Mouse (Mus musculus): ENCODE measurements at regions not wholly inside any gene's neighbourhood (a gene's known extent, or its start where the extent isn't known, plus 50 kb on each side); places are given as distances from the start of the nearest gene placed in this dataset.

DNA sequence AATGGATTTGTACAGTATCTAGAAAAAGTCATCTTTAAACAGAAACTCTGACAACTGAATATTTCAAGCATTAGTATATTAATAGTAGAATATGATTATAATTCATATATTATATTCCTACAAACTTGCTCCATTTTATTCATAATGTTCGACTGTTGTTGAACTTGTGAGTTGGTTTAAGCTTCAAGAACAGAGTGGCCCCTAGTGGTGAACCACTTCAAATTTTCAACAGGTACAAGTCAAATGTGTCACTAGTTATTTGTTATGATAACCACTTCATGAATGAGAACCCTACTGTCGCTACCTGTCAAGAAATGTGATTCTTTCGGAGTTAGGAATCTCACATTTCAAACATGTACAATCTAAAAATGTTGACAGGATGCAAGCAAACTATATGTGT, 369.2 kb upstream of the Clec14a start:
- Histone ChIP-seq H3K27me3 (replicated peaks) (no peaks in the 10 kb centered on the region), H3K27ac (ENCODE audit: insufficient read depth, low read depth) (no peak overlapping the region), H3K9me3 (replicated peaks; ENCODE audit: low read length) (no peaks in the 10 kb centered on the region), H3K9ac (ENCODE audit: insufficient read depth, low read depth) (no peak overlapping the region), H3K4me2 (ENCODE audit: insufficient read depth, low read depth, poor library complexity, severe bottlenecking) (no peak overlapping the region), H3K4me3 (replicated peaks in 1 of 3; ENCODE audit: low read depth in 2 of 3, low read length in 2 of 3, poor library complexity in 1 of 3) (no peak overlapping the region), H3K4me1 (ENCODE audit: control insufficient read depth in 1 of 2, insufficient read depth in 2 of 2) (no peaks in the 10 kb centered on the region; a peak in 1 of 4 replicates), H3K36me3 (replicated peaks in 1 of 2; ENCODE audit: control insufficient read depth in 1 of 2, insufficient read depth in 1 of 2, low read length in 1 of 2) (no peaks in the 10 kb centered on the region), H3K79me2 (replicated peaks; ENCODE audit: control insufficient read depth, extremely low read depth, insufficient read depth, poor library complexity, severe bottlenecking) (no peaks in the 10 kb centered on the region)
- DNase-seq (ENCODE audit: extremely low read depth) = peak; percentile 28
- in situ Hi-C loops (cut with MboI; ENCODE audit: low pct_ligation_motif_present, low pct_unique_long_range_greater_than_20kb, low sequenced_read_pairs) = no loop called here
- TF ChIP-seq CTCF (conservative IDR thresholded peaks at IDR 0.05 in 1 of 2, IDR thresholded peaks at IDR 0.05 in 1 of 2; ENCODE audit: low read depth in 2 of 2, low read length in 2 of 2) (peak in 1 of 2 experiments; percentile 57; a peak in 2 of 4 replicates), MAZ (IDR thresholded peaks at IDR 0.05; ENCODE audit: low read depth, low read length) (no peak), EP300 (IDR thresholded peaks at IDR 0.05; ENCODE audit: low read length) (no peak), RAD21 (IDR thresholded peaks at IDR 0.05; ENCODE audit: low read depth, low read length) (peak; percentile 46), SMC3 (IDR thresholded peaks at IDR 0.05; ENCODE audit: low read depth, low read length) (peak; percentile 32), USF1 (IDR thresholded peaks at IDR 0.05; ENCODE audit: low read depth, low read length) (no peak), KAT2A (IDR thresholded peaks at IDR 0.05; ENCODE audit: insufficient replicate concordance, low read length) (no peak), JUN (IDR thresholded peaks at IDR 0.05; ENCODE audit: insufficient read depth, low read depth, low read length) (no peak)
- dilution Hi-C loops (cut with MboI; ENCODE audit: extremely low pct_ligation_motif_present, extremely low pct_unique_long_range_greater_than_20kb, low sequenced_read_pairs) = no loop called here

GRCm38 (mm10) chr12:58632529-58632928, 363.4 kb upstream of the Clec14a start:
- H3K27me3 ChIP-seq (replicated peaks) = no peaks in the 10 kb centered on the region

GRCm38 (mm10) chr12:58628817-58629216, 359.7 kb upstream of the Clec14a start:
- Histone ChIP-seq H3K9ac (ENCODE audit: insufficient read depth, low read depth) (no peak overlapping the region), H3K4me2 (ENCODE audit: insufficient read depth, low read depth, poor library complexity, severe bottlenecking) (no peak overlapping the region), H3K36me3 (replicated peaks in 1 of 2; ENCODE audit: control insufficient read depth in 1 of 2, insufficient read depth in 1 of 2, low read length in 1 of 2) (no peaks in the 10 kb centered on the region), H3K79me2 (replicated peaks; ENCODE audit: control insufficient read depth, extremely low read depth, insufficient read depth, poor library complexity, severe bottlenecking) (no peaks in the 10 kb centered on the region), H3K4me1 (ENCODE audit: control insufficient read depth in 1 of 2, insufficient read depth in 2 of 2) (no peaks in the 10 kb centered on the region), H3K9me3 (replicated peaks; ENCODE audit: low read length) (no peaks in the 10 kb centered on the region), H3K27me3 (replicated peaks) (no peaks in the 10 kb centered on the region), H3K4me3 (replicated peaks in 1 of 3; ENCODE audit: low read depth in 2 of 3, low read length in 2 of 3, poor library complexity in 1 of 3) (no peak overlapping the region), H3K27ac (ENCODE audit: insufficient read depth, low read depth) (no peak overlapping the region)
- DNase-seq (ENCODE audit: extremely low read depth) = no peak
- in situ Hi-C loops (cut with MboI; ENCODE audit: low pct_ligation_motif_present, low pct_unique_long_range_greater_than_20kb, low sequenced_read_pairs) = no loop called here
- dilution Hi-C loops (cut with MboI; ENCODE audit: extremely low pct_ligation_motif_present, extremely low pct_unique_long_range_greater_than_20kb, low sequenced_read_pairs) = no loop called here
- TF ChIP-seq PAX5 (IDR thresholded peaks at IDR 0.05; ENCODE audit: low read length) (no peak), RCOR1 (conservative IDR thresholded peaks at IDR 0.05; ENCODE audit: low read depth, low read length) (no peak), ETS1 (conservative IDR thresholded peaks at IDR 0.05; ENCODE audit: low read depth, low read length) (no peak), MAX (IDR thresholded peaks at IDR 0.05; ENCODE audit: low read length) (no peak), SMC3 (IDR thresholded peaks at IDR 0.05; ENCODE audit: low read depth, low read length) (no peak), NRF1 (IDR thresholded peaks at IDR 0.05; ENCODE audit: low read depth, low read length) (no peak), JUN (IDR thresholded peaks at IDR 0.05; ENCODE audit: insufficient read depth, low read depth, low read length) (no peak), MAZ (IDR thresholded peaks at IDR 0.05; ENCODE audit: low read depth, low read length) (no peak), E2F4 (IDR thresholded peaks at IDR 0.05; ENCODE audit: insufficient replicate concordance, low read depth, low read length) (no peak), JUND (conservative IDR thresholded peaks at IDR 0.05; ENCODE audit: low read depth, low read length) (no peak), MEF2A (IDR thresholded peaks at IDR 0.05; ENCODE audit: borderline replicate concordance, low read depth, low read length) (no peak), IRF4 (IDR thresholded peaks at IDR 0.05; ENCODE audit: low read depth, low read length) (no peak), MYC (IDR thresholded peaks at IDR 0.05; ENCODE audit: low read depth, low read length) (no peak), ZKSCAN1 (IDR thresholded peaks at IDR 0.05; ENCODE audit: borderline replicate concordance, low read depth, low read length) (no peak), CHD2 (IDR thresholded peaks at IDR 0.05; ENCODE audit: low read length) (no peak), MXI1 (IDR thresholded peaks at IDR 0.05; ENCODE audit: low read depth, low read length) (no peak)

More at GRCm38 (mm10) chr12:58632529-58632928, 363.4 kb upstream of the Clec14a start:
- H3K4me2 ChIP-seq (ENCODE audit: insufficient read depth, low read depth, poor library complexity, severe bottlenecking) = no peak overlapping the region
- H3K4me1 ChIP-seq (ENCODE audit: control insufficient read depth in 1 of 2, insufficient read depth in 2 of 2) = no peaks in the 10 kb centered on the region; a peak in 1 of 4 replicates
- dilution Hi-C loops (cut with MboI; ENCODE audit: extremely low pct_ligation_motif_present, extremely low pct_unique_long_range_greater_than_20kb, low sequenced_read_pairs) = no loop called here
- H3K4me3 ChIP-seq (replicated peaks in 1 of 3; ENCODE audit: low read depth in 2 of 3, low read length in 2 of 3, poor library complexity in 1 of 3) = no peak overlapping the region
- H3K79me2 ChIP-seq (replicated peaks; ENCODE audit: control insufficient read depth, extremely low read depth, insufficient read depth, poor library complexity, severe bottlenecking) = no peaks in the 10 kb centered on the region
- in situ Hi-C loops (cut with MboI; ENCODE audit: low pct_ligation_motif_present, low pct_unique_long_range_greater_than_20kb, low sequenced_read_pairs) = no loop called here
- H3K36me3 ChIP-seq (replicated peaks in 1 of 2; ENCODE audit: control insufficient read depth in 1 of 2, insufficient read depth in 1 of 2, low read length in 1 of 2) = no peaks in the 10 kb centered on the region
- no peak overlapping the region for H3K9ac ChIP-seq (ENCODE audit: insufficient read depth, low read depth)
- no peaks in the 10 kb centered on the region for H3K9me3 ChIP-seq (replicated peaks; ENCODE audit: low read length)
- TF ChIP-seq KAT2A (IDR thresholded peaks at IDR 0.05; ENCODE audit: insufficient replicate concordance, low read length) (no peak), ZMIZ1 (IDR thresholded peaks at IDR 0.05; ENCODE audit: low read depth, low read length) (no peak), ZKSCAN1 (IDR thresholded peaks at IDR 0.05; ENCODE audit: borderline replicate concordance, low read depth, low read length) (no peak), JUND (conservative IDR thresholded peaks at IDR 0.05; ENCODE audit: low read depth, low read length) (no peak), CHD1 (IDR thresholded peaks at IDR 0.05; ENCODE audit: low read depth, low read length) (no peak), POLR2A (IDR thresholded peaks at IDR 0.05; ENCODE audit: low read depth, low read length) (no peak), MXI1 (IDR thresholded peaks at IDR 0.05; ENCODE audit: low read depth, low read length) (no peak), USF1 (IDR thresholded peaks at IDR 0.05; ENCODE audit: low read depth, low read length) (no peak), CHD2 (IDR thresholded peaks at IDR 0.05; ENCODE audit: low read length) (no peak), NRF1 (IDR thresholded peaks at IDR 0.05; ENCODE audit: low read depth, low read length) (no peak), HCFC1 (IDR thresholded peaks at IDR 0.05; ENCODE audit: low read depth, low read length) (no peak), RAD21 (IDR thresholded peaks at IDR 0.05; ENCODE audit: low read depth, low read length) (no peak), MAX (IDR thresholded peaks at IDR 0.05; ENCODE audit: low read length) (no peak), UBTF (IDR thresholded peaks at IDR 0.05; ENCODE audit: low read depth, low read length) (no peak), ELF1 (IDR thresholded peaks at IDR 0.05; ENCODE audit: low read depth, low read length) (no peak), MAFK (IDR thresholded peaks at IDR 0.05; ENCODE audit: insufficient replicate concordance, low read length) (no peak), BHLHE40 (IDR thresholded peaks at IDR 0.05; ENCODE audit: low read depth, low read length) (no peak)
- H3K27ac ChIP-seq (ENCODE audit: insufficient read depth, low read depth) = no peak overlapping the region
- no peak for DNase-seq (ENCODE audit: extremely low read depth)
